Mouse (Mus musculus): Measurements from ENCODE around the gene Ptgr1. TPM values are rescaled to one million over a fixed set of nuclear protein-coding genes. Genes with fewer than 3 reads are reported as not detected.
A peak's percentile ranks its signal among the peaks of the same experiment; 100 is the strongest.

Ptgr1 gene
- total RNA-seq (2021), result 1 to 10 TPM; 1.5 to 1.8 TPM

- intact Hi-C loops (cut with DNase I), result loop anchor here (10.0 kb wide), 1 partner anchor 358 kb away; no protein-coding TSS in a partner anchor
- peak; percentile 72 to 84 for DNase-seq (ENCODE audit: low spot score in 2 of 2)
Observed at GRCm38 (mm10) chr4:58986540-58987190, at the start of gene Ptgr1. Gene Ptgr1, minus strand, starts transcription at chr4:58987119.

- intact Hi-C loops (cut with DNase I), result loop anchor here (2.0 to 5.0 kb wide), 2 partner anchors 34 to 51 kb away; partner anchors contain the start of gene Gm20503
- peak in 1 of 2 experiments; percentile 25 for DNase-seq (ENCODE audit: low spot score in 2 of 2)
Observed at GRCm38 (mm10) chr4:59035786-59036350, 48.9 kb upstream of the Ptgr1 start.

- DNase-seq (ENCODE audit: low spot score in 2 of 2), result peak; percentile 65 to 76
- intact Hi-C loops (cut with DNase I), result loop anchor here (5.0 kb wide), 1 partner anchor 33 kb away; the partner anchor contains the start of gene Gm20503
Observed at GRCm38 (mm10) chr4:59034918-59035785, 48.2 kb upstream of the Ptgr1 start, which contains the start of gene Gng10. Gene Gng10, plus strand, starts transcription at chr4:59035088.

- DNase-seq (ENCODE audit: low spot score in 2 of 2), result no peak
- intact Hi-C loops (cut with DNase I), result no loop called here
Observed at GRCm38 (mm10) chr4:59034325-59034917, 47.5 kb upstream of the Ptgr1 start.

- intact Hi-C loops (cut with DNase I), result no loop called here
- DNase-seq (ENCODE audit: low spot score in 2 of 2), result no peak
Observed at GRCm38 (mm10) chr4:59016922-59017321, 30.0 kb upstream of the Ptgr1 start.

GRCm38 (mm10) chr4:59015181-59015580 lies 28.3 kb upstream of the Ptgr1 start:
- intact Hi-C loops (cut with DNase I), result no loop called here
- no peak for DNase-seq (ENCODE audit: low spot score in 2 of 2)

GRCm38 (mm10) chr4:59011446-59011845 lies 24.5 kb upstream of the Ptgr1 start:
- DNase-seq (ENCODE audit: low spot score in 2 of 2), result no peak
- intact Hi-C loops (cut with DNase I), result no loop called here

GRCm38 (mm10) chr4:59009696-59010095 lies 22.8 kb upstream of the Ptgr1 start:
- intact Hi-C loops (cut with DNase I), result no loop called here
- no peak for DNase-seq (ENCODE audit: low spot score in 2 of 2)

- DNase-seq (ENCODE audit: low spot score in 2 of 2), result no peak
- intact Hi-C loops (cut with DNase I), result no loop called here
Observed at GRCm38 (mm10) chr4:59009186-59009585, 22.3 kb upstream of the Ptgr1 start.

GRCm38 (mm10) chr4:59007974-59008373 lies 21.1 kb upstream of the Ptgr1 start:
- no peak for DNase-seq (ENCODE audit: low spot score in 2 of 2)
- intact Hi-C loops (cut with DNase I), result no loop called here

- DNase-seq (ENCODE audit: low spot score in 2 of 2), result no peak
- intact Hi-C loops (cut with DNase I), result no loop called here
Observed at GRCm38 (mm10) chr4:59007016-59007415, 20.1 kb upstream of the Ptgr1 start.

- intact Hi-C loops (cut with DNase I), result no loop called here
- DNase-seq (ENCODE audit: low spot score in 2 of 2), result no peak
Observed at GRCm38 (mm10) chr4:59006211-59006610, 19.3 kb upstream of the Ptgr1 start.

GRCm38 (mm10) chr4:59003806-59004200 lies 16.9 kb upstream of the Ptgr1 start:
- intact Hi-C loops (cut with DNase I), result loop anchor here (5.0 kb wide), 1 partner anchor 33 kb away; the partner anchor contains the start of gene Gng10
- no peak for DNase-seq (ENCODE audit: low spot score in 2 of 2)

- DNase-seq (ENCODE audit: low spot score in 2 of 2), result peak; percentile 93 to 94
- intact Hi-C loops (cut with DNase I), result loop anchor here (5.0 kb wide), 1 partner anchor 34 kb away; the partner anchor contains the start of gene Gng10
Observed at GRCm38 (mm10) chr4:59002948-59003805, 16.3 kb upstream of the Ptgr1 start, which contains the start of gene Gm20503. Gene Gm20503, plus strand, starts transcription at chr4:59003210.

GRCm38 (mm10) chr4:59000614-59001013 lies 13.7 kb upstream of the Ptgr1 start:
- intact Hi-C loops (cut with DNase I), result loop anchor here (5.0 kb wide), 1 partner anchor 37 kb away; the partner anchor contains the start of gene Gng10
- no peak for DNase-seq (ENCODE audit: low spot score in 2 of 2)

- intact Hi-C loops (cut with DNase I), result loop anchor here (5.0 kb wide), 1 partner anchor 38 kb away; the partner anchor contains the start of gene Gng10
- peak; percentile 68 to 85 for DNase-seq (ENCODE audit: low spot score in 2 of 2)
Observed at GRCm38 (mm10) chr4:58999686-59000085, 12.8 kb upstream of the Ptgr1 start.

GRCm38 (mm10) chr4:58998688-58999087 lies 11.8 kb upstream of the Ptgr1 start:
- intact Hi-C loops (cut with DNase I), result no loop called here
- no peak for DNase-seq (ENCODE audit: low spot score in 2 of 2)

GRCm38 (mm10) chr4:58997081-58997480 lies 10.2 kb upstream of the Ptgr1 start:
- no peak for DNase-seq (ENCODE audit: low spot score in 2 of 2)
- intact Hi-C loops (cut with DNase I), result no loop called here

Data from left cerebral cortex, postnatal 25 days (tissue).